Mouse (Mus musculus): Measurements from ENCODE around the gene Apol7b.
"Not testable (repeated sequence)": the region's sequence is repeated elsewhere in the genome, so short reads cannot be mapped to it uniquely, and the experiment has no call there.

Apol7b gene

DNA sequence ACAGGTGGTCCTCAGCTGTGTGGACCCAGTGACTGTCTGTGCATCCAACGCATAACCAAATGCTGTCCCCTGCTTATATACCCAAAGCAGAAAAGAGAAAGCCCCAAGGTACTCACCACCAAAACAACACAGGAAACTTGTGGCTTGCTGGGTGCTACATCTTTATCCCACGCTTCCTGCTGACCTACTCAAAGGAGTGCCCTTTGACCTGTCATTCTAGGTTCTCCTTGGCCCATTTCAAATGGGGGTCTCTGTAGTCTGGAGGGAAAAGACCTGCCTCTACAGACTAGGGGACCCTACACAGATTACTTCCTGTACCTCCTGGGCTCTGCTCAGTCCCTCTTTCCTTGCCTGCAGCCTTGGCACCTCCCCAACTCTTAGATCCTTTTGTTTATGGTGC is at the start of gene Apol7b:
Gene Apol7b (minus strand): TSS at position 101 of the 400 bp plus-strand sequence.
- DNase-seq, result not testable (repeated sequence)

DNA sequence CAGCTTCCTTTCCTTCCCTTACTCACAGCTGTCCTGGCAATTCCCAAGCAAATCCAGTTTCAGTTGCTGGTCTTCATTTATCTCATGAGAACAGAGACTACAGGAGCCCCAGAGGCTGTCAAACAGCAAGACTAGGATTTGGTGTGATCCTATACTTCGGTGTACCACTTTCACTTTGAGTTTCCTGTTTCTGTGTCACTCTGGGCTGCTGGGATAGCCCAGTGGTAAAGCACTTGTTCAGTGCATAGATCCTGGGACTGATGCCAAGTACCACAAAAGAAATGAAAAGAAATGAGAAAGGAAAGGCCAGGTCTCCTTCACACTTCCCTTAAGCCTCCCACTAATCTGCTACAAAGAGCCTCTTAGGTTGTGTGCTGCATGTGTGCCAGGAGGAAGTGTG is 47.4 kb upstream of the Apol7b start:
- DNase-seq, result not testable (repeated sequence)

DNA sequence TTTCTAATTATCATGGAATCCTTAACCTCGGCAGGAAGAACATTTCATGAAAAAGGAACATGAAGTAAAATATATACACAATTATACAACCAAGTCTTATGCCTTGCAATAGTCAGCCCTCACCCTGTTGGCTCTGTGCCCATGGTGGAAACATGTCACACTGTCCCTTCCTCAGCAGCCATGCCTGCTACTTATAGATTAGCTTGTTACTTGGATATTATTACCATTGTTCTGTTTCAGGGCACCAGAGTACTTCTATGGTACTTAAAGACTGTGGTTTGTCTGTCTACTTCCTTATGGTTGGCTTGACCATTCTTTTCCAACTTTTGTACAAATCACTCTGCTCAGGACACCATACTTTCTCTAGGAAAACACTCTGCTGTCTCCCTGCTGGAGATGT is 45.9 kb upstream of the Apol7b start:
- DNase-seq, result not testable (repeated sequence)

DNA sequence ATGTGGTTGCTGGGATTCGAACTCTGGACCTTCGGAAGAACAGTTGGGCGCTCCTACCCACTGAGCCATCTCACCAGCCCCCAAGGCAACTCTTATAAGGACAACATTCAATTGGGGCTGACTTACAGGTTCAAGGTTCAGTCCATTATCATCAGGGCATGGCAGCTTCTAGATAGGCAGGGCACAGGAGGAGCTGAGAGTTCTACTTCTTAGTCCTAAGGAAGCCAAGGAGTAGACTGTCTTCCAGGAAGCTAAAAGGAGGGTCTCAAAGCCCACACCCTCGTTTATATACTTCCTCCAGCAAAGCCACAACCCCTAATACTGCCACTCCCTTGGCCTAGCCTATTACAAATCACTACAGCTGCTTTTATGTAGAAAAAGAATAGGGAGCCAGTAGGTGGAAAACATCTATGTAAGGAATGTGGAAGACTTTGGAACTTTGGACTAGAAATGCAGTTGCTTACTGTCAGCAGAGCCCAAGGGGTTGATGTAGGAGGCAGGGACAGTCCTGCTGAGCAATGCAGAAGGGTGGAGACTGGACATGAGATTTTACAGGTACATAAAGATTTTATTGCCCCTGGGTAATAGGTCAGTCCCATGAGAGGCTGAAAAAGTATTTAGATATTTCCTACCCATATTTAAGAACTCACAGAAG is 35.0 kb upstream of the Apol7b start:
- peak; percentile 15 for DNase-seq

DNA sequence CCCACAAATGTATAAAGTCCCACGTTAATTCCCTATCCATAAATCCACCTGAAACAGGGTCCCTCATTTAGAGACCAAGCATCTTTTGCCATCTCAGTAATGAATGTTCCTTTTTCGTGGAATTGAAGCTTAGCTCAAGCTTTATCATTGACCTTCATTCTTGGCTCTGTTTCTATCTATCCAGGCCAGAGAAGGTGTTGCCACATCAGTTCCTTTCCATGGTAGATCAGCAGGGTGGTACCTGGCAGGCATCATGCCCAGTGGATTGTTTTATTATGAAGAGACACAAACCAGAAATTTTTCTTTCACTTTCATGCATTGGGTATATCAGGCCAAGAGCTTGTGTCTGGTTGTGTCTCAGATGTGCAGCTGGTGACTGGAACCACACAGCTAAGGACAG is 29.4 kb upstream of the Apol7b start, which contains the start of gene Apol10a:
Gene Apol10a (plus strand): TSS at position 355 of the 400 bp plus-strand sequence.
- not testable (repeated sequence) for DNase-seq

DNA sequence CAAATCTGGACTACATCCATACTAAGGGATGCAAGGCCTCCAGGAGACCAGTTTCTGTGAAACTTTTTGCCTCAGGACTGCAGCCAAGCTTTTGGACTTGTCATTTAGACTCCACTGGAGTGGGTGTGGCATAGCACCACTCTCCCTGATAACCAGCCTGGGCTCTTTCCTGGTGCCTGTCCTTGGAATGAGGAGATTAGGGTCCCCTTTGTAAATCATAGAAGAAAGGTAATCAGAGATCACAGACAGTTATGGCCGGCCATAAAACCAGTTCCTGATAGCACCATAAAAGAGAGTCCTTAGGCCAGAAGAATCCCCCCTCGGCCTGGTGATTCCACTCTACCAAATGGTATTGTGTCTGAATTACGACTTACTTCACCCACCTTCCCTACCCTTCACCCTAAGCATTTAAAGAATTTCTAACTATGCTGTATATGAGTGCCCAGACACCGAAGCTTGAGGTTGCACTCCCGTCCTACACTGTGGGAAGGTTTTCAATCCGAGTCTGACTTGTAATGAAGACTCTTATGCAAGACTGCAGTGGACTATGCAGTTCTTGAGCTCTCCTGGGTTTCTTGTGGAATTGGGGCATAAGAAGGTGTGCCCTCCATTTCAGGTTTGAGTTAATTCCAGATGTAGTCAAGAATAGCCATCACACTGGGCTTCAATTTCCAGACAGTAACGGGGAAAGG is 27.6 kb upstream of the Apol7b start:
- not testable (repeated sequence) for DNase-seq

DNA sequence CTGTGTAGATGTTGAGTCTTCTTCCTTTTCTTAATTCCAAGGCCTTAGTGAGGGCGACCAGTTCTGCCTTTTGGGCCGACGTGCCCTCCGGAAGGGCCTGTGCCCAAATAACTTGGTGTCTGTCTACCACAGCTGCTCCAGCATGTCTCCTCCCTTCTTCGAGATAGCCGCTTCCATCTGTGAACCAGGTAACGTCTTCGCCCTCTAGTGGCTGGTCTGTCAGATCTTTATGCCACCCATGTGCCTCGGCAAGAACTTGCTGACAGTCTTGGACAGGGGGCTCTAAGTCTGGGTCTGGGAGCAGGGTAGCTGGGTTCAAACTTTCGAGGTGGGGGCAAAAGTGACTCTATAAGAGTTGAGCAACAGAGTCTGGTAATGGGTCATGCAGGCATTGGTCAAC is 2.6 kb upstream of the Apol7b start:
- DNase-seq, result peak; percentile 5

DNA sequence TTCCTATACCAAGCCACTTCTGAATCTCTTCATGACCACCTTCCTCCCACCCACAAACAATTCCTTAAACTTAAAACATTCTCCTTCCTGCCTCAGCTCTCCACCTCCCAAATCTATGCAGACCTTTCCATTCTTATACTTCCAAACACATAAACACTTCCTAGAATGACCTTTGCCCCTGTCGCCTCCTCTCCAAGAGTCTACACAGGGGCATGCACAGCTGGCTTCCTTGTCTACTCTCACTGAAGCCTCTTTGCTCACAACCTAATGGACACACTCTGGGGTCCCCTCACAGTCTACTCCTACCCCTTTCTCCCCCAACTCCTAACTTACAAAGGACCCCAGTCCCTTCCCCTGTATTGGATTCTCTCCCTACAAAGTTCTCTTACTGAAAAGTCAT is 1.6 kb downstream of the Apol7b start:
- DNase-seq, result not testable (repeated sequence)

DNA sequence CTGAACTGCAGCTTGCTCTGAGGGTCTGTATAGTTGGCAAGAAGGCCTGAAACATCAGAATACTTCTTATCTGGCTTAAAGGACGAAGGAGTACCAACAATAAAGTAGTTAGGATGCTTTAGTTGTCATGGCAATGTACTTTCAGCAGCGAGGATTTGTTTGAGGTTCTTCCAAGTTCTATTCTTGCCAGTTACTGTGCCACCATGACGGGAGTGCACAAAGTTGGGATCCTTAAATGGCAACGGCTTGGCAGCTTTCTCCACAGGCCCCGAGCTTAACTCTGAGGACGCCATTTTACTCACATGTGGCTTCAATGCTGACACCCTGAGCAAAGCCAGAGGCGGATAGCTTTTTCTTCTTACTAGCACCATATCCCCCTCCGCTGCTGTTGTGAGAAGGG is 2.5 kb downstream of the Apol7b start:
- DNase-seq, result not testable (repeated sequence)

DNA sequence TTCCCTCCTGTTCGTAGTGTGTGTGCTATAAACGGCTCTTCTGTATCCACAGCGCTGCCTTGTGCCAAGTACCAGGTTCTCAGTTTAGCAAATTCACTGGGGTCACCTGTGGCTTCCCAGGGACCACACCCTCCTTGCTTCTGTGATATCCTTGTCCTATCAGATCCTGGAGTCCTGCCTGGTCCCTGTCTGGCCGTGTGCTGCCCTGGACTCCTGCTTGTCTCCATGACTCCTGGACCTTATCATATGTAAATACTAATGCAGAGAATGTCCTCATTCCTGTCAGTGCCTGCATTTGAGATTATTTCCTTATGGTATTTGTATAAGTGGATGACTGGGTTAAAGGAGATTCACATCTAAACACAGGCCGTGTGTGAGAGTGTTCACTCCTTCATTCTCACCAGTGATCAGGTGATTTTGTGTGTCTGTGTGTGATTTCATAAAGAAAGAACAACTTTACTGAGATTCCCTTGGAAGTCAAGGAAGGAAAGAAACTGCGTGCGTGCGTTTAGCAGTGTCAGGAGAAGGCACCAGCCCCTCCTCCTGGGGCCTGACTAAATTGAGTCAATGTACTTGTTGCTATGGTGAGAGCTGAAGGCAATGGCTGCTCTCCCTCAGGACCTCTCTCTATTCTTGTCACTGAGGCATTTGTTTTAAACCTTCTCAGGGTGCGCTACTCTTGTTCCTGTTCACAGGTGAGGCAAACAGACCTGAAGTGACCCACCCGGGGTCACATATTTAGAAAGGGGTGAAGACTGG is 18.4 kb downstream of the Apol7b start:
- DNase-seq, result not testable (repeated sequence)

DNA sequence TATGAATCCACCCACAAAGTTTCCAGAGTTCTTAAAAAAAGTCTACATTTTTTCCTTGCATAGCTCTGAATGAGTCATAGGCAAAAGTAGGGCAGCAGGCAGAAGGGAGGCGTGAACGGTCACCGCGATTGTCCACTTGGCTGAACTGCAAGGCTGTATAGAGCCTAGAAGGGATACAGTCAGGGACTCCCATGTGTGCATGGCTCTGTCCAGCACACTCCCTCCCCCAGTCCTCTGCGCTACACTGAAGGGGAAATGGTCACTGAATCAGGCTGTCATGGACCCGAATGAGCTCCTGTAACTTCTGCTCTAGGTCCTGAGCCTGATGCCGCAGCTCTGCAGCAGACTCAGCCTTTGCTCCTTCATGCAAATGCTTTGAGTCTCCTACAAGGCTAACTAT is 24.4 kb downstream of the Apol7b start:
- DNase-seq, result not testable (repeated sequence)

DNA sequence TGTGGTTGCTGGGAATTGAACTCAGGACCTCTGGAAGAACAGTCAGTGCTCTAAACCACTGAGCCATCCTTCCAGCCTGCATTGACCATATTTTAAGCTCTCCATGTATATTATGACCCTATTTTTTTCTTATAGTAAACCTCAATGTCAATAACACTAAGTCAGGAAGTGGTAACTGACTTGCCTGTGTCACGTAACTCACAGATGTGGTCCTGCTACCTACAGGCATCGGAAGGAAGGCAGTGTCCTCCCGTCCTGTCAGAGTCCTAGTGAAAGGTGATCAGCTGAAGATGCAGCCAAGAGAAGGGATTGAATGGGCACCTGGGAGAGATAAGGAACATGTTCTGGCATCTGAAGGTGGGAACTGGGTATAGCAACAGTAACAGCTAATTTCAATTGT is 27.6 kb downstream of the Apol7b start:
- not testable (repeated sequence) for DNase-seq

DNA sequence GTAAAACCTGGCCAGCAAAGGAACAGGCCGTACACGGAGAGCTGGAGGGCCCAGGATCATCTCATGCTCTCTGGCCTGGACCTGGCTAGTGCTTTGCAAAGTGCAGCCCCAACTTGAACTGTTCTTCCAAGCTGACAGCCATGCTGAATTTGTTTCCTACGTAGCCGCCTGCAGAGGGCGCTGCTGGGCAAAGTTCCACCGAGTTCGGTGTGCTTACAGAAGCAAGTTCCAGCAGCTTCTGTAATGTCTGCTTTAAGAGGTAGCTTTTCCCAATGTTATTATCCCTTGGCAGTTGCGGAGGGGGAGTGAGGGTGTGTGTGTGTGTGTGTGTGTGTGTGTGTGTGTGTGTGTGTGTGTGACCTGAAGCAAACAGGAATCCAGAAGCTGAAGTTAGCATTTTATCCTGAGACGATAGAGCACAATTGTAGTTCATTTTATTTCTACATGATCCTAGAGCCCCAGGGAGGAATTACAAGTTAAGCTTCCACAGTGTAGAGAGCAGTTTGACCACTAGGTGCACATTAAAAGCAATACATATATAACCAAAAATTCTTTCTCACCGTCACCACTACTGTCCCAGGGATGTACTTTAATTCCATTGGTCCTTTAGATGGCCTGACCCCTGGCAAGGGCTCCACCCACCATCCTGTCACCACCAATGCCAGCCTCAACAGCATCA is 30.5 kb downstream of the Apol7b start:
- not testable (repeated sequence) for DNase-seq

DNA sequence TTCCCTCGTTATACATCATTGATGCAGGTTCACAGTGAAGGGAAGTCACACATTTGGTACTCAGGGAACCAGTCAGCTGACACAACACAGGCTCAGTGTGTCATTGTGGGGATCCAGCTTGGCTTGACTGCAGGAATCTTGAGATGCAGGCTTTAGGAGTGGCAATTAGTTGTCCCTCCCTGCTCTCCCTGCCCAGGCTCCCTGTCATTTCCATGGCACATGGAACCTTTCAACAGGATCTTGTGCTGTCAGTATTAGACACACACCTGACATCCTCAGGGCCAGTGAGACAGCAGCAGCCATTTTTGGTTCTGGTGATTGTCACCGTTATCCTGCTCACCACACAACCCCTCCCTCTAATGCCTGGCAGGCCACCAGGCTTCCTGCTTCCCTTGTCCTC is 31.6 kb downstream of the Apol7b start:
- not testable (repeated sequence) for DNase-seq

DNA sequence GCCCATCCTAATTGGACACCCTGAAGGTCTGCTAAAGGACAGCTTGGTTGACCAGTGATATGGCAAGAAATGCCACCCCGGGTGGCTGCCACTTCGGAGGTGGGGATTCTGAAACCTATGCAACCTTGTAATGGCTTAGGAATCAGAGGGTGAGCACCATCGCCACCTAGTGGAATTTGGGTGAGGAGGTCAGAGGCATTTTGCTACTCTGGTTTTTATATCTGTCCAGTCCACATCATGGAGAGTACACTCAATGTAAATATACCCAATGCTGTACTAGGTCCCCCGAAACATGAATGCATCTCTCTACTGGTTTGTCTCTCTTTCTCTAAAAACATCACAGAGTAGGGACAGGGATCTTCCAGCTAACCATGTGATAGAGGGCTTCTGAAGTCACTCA is 34.6 kb downstream of the Apol7b start:
- not testable (repeated sequence) for DNase-seq

DNA sequence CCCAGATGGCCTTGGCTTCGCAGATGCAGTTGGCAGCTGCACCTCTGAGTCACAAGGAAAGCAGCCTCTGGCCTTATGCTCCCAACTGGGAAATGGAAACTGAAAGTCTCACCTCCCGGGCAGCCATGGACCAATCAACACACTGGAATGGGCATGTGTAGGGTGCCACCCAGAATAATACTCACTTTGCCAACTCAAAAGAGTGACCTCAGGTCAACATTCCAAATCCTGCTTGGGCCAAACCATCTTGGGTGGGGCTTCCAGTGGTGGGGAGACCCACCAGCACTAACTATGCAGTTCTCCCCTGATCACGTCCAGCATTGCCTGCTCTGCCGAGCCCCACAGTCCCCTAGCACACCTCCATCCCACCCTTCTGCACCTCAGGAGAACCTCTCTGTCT is 36.3 kb downstream of the Apol7b start, which contains the start of gene Apol9a:
Gene Apol9a (minus strand): TSS at position 101 of the 400 bp plus-strand sequence.
- DNase-seq, result not testable (repeated sequence)

DNA sequence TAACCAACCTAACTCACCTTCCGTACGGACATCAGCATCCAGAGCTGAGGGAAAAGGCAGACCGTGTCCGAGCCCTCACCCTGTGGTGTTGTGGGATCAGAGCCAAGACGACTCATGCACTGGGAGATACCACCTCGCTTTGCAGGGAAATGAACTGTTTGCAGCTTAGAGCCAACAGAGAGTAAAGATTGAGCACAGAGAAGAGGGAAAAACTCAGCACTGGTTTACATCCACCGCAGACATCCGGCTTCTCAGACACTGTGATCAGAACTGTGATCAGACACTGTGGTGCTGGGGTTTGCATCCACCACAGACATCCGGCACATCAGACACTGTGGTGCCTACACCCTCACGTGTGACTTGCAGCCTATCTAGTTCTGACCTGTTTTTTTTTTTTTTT is 40.9 kb downstream of the Apol7b start:
- DNase-seq, result not testable (repeated sequence)

DNA sequence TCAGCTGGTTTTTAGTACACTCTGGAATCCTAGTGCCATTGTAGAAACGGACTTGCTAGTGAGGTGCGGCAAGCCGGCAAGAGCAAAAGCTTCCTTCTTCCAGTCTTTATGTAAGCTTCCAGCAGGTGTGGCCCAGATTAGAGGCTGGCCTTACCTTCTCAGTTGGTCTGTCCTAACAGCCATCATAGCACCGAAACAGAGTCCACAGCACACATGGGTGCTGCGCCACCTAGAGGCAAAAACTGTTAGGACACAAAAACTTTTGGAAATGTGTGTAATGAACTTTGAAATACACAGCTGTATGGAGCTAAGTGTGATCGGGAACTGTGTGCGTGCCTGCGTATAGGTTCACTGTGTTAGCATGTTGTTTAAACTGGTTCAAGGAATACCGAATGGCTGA is 48.3 kb downstream of the Apol7b start, which contains the start of gene Apol7a:
Gene Apol7a (minus strand): TSS at position 84 of the 400 bp plus-strand sequence.
- DNase-seq, result peak; percentile 13

DNA sequence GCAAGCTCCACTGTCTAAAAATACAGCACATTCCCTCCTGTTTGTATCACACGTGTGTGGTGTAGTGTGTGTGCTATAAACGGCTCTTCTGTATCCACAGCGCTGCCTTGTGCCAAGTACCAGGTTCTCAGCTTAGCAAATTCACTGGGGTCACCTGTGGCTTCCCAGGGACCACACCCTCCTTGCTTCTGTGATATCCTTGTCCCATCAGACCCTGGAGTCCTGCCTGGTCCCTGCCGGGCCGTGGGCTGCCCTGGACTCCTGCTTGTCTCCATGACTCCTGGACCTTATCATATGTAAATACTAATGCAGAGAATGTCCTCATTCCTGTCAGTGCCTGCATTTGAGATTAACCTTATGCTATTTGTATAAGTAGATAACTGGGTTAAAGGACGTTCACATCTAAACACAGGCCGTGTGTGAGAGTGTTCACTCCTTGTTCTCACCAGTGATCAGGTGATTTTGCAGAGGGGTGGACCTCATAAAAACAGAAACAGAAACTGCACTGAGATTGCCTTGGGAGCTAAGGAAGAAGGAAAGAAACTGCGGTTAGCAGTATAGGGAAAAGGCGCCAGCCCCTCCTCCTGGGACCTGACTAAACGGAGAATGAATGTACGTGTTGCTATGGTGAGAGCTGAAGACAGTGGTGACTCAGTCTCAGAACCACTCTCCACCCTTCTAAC is 49.7 kb downstream of the Apol7b start:
- not testable (repeated sequence) for DNase-seq

DNA sequence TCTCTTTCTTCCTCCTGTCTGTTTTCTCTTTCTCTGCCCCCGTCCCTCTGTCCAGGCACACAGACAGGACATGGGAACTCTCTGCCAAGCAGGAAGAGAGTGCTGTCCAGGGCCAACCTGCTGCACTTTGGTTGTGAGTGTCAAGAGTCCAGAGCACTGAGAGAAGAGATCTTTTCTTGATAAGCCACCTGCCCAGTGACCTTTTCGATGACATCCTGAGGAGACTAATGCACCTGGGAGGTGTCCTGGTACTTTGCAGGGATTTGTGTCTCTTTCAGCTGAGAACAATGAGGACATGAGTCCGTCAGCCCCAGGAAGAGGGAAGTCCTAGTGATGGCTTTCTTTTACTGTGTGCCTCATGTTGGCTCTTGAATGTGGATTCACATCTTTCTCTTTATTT is 53.5 kb downstream of the Apol7b start:
- not testable (repeated sequence) for DNase-seq

DNA sequence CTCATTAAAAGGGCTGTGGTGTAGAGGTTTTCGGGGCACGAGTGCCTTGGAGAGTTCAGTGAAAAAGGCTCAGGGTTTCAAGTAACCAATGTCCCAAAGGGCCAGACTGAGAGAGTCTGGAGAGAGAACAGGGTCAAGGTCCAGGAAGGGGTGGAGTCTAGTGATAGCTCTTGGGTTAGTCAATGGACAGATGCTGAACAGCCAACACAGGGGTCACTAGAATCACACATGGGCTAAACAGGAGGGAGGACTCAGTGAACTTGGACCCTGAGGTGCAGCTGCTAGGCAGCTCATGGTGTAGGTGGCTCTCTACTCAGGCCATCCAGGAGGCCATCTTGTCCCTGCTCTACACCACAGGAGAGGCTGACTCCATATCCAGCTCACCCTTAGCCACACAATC is 59.8 kb downstream of the Apol7b start:
- peak; percentile 37 for DNase-seq

Data from kidney, adult 18-20 months (tissue).